Mouse (Mus musculus) kidney, adult 18-20 months (tissue): ENCODE measurements at regions not wholly inside any gene's neighbourhood (a gene's known extent, or its start where the extent isn't known, plus 50 kb on each side); places are given as distances from the start of the nearest gene placed in this dataset.

Experiments
- DNase-seq: peaks from one replicate; pipeline ENCODE4 v3.0.0; 2021

DNA sequence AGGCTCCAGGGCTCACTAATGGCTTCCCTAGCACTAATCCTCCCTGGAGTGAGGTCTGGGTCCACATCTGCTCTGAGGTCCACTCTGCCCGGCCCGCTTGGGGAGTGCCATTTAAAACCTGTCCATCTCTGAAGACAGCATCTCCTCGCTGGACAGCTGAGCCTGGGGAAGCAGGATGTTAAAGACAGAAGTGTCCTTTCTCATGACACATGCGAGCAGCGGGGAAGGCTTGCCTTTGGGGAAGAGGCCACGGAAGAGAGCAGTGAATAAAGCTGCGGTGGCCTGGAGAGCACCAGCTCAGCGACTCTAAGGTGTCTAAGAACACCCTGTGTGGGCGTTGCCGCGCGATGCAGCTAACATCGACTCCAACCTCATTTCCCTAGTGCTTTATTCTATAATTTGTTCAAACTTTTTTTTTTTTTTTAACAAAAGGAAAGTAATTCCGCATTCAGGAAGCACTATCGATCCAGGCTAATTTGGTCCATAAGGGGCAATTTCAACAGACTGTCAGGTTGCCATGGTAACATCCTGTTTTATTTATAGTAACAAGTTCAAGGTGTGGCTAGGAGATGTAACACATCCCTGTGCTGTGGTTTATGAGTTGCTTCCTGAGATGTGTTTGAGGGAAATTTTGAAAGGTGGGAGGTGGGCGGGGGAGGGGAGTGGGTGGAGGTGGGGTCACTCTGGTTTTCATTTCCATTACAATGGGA, 120.0 kb downstream of the Cartpt start:
- no peak for DNase-seq

GRCm38 (mm10) chr13:99778747-99779146, 122.1 kb downstream of the Cartpt start:
- no peak for DNase-seq

- DNase-seq: no peak
Measured at GRCm38 (mm10) chr13:99777736-99778135, 123.2 kb downstream of the Cartpt start.

GRCm38 (mm10) chr13:99765965-99766364, 134.9 kb downstream of the Cartpt start:
- DNase-seq: no peak

DNA sequence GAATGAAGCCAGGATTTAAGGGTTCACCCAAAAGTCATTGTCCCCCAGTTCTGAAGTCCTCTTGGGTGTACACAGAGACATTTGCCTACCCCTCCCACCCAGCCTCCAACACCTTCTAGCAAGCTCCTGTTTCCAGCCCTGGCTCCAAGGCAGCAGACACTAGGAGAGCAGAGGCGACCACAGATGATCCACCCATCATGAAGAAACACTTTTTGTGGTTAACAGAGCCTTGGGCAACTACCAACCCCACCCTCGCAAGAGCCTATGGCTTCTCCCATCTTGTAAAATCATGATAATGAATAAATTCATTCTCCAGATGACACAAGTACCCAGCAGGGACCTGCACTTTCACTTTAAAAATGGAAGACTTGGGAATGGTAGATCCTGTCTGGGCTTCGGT, 136.1 kb downstream of the Cartpt start:
- no peak for DNase-seq

- DNase-seq: no peak
Measured at GRCm38 (mm10) chr13:99764097-99764714, 136.7 kb downstream of the Cartpt start.

DNA sequence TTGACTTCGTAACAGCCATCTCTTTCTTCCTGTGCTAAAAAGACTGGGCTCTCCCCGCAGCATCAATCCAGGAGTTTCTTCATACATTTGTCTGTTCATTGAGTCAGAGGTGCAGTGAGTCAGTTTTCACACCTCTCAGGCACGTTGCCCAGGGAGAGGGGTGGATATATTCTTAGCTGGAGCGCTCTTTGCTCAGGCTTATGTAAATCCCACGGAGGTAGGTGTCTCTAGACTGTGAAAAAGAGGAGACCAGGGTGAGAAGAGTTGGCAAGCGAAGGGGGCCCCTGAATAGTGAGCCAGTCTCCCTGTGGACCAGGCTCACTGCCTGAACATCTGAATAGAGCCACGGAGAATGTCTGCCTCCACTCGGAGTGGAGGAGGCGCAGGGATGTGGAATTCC, 139.0 kb downstream of the Cartpt start:
- DNase-seq: no peak

DNA sequence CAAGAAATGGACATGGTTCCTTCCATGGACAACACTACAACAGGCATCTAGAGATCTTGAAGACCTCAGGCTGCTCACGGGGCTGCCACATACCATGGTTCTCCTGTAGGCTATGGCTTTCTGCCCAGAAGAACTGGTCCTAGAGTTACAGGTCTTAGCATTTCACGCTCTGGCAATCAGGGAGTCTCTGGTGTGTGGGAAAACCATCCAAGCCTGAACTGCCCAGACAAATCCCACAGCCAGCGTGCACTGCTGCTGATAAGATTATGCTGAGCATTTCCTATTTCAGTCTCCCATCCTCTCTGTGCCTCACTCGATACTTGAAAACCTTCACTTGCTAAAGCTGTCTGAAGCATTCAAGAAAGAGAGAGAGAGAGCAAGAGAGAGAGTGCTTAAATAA, 139.5 kb downstream of the Cartpt start:
- peak; percentile 15 for DNase-seq

- DNase-seq: no peak
Measured at GRCm38 (mm10) chr13:99760646-99761045, 140.2 kb downstream of the Cartpt start.

DNA sequence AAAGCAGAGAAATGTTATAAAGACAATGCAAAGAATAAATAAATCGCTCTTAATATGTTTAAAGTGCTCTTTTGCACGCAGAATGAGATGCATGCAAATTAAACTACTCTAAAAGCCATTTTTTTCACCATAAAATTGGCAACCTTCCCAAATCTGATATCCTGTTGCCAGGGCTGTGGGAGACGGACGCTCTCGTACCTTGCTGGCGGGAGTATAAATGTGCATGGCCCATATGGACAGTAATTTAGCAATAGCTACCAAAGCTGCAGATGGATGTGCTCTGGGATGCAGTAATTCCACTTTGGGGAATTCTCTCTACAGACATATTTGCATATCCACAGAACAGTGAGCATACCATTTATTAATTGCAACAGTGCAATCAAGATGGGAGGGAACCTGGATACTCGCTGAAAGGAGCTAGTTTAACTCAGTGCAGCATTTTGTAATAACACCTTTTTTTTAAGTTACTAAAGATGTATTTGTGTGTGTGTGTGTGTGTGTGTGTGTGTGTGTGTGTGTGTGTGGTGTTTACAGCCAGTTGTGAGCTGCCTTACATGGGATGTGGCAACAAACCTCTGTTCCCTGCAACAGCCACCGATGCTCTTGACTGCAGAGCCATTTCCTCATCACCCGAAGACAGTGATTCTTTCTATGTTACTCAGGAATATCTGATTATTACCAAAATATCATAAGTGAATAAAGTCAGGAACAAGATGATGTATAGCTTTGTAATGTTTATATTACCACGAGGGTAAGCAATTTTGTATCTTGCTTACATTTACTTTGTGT, 141.4 kb downstream of the Cartpt start:
- DNase-seq: no peak

GRCm38 (mm10) chr13:99754701-99755100, 146.2 kb downstream of the Cartpt start:
- no peak for DNase-seq

DNA sequence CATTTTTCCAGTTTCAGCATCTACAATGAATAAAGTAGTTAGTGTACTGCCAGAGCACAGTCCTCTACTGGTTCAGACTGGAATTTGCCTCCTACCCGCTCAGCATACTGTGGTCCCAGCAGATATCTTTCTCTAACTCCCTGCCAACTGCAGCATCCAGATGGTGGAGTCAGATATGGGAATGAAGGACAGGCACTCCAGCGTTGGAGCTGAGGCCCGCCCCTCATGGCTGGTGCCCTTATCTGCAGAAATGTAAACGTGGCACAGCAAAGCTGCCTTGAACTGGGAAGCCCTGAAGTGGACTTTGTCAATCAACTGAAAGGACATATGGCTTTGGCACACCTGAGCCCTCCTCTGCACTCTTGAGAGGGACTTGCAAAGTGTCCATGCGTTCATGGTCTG, 146.6 kb downstream of the Cartpt start:
- DNase-seq: no peak

- no peak for DNase-seq
Measured at GRCm38 (mm10) chr13:99753526-99753925, 147.4 kb downstream of the Cartpt start.

- no peak for DNase-seq
Measured at GRCm38 (mm10) chr13:99750729-99751128, 150.2 kb downstream of the Cartpt start.

- no peak for DNase-seq
Measured at GRCm38 (mm10) chr13:99749342-99749741, 151.5 kb downstream of the Cartpt start.

DNA sequence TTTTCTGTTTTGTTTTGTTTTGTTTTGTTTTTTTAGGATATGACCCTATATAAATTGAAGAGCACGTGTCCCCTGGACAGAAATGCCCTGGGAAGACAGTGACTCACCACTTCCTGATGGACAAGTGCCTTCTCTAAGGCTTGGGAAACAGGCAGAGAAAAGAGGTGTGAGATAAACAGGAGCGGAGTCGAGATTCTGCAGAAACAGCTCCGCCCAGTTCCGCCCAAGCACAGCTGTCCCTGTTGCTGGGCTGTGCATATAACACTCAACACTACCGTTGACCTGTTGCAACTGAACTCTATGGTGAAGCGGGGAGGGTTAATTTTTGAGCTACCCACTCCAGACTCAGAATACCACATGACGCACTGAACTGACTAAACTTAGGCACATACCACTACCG, 152.8 kb downstream of the Cartpt start:
- no peak for DNase-seq

DNA sequence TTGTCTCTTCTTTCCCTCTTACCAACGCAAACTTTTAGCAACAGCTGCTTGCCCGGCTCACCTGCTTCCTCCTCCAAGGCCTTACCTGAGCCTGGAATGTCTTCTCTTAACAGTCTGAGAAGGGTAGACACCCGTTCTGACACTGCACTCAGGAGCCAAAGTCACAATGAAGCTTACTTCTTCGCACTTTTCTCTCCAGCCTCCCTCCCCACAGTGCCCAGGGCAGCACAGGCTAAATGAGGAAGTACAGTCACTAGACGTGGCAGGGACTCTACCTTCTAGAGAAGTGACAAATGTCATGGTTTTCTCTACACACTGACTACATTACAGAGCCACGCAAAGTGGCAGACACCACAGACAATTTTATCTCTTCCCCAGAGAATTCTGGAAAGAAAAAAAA, 155.4 kb downstream of the Cartpt start:
- DNase-seq: no peak

- DNase-seq: no peak
Measured at GRCm38 (mm10) chr13:99744790-99745120, 156.1 kb downstream of the Cartpt start.

- DNase-seq: no peak
Measured at GRCm38 (mm10) chr13:99743952-99744789, 156.7 kb downstream of the Cartpt start.

DNA sequence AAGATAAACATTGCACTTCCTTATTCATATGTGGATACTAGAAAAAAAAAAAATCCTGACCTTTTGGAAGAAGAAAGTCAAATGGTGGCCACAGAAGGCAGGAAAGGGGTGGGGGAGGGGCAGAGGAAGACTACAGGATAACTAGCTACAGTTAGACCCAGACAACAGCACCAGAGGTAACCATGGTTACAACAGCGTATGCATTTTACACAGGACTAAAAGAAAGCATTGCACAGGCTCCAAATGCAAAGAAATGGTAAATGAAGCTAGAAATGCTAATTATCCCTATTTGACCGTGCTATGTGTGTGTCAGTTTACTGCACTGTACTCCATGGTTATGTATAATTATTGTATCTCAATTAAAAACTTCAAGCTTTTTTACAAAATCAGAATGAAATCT, 158.4 kb downstream of the Cartpt start:
- DNase-seq: no peak

DNA sequence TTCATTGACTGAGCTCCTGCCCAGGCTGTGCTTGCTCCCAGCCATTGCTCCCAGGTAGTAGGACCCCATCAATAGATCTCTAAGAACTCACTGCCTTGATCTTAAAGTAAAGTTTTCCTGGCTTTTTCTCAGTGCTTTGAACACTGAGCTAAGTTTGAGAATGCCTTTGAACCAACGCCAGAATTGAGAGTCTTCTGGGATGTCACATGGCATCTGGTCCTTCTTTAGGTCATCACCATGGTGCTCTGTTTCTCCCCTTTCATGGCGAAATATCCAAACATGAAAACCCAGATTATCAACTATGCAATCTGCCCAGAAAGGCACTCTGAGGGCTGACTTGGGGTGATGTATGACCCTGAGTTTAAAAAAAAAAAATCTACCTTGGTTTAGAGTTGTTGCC, 158.9 kb downstream of the Cartpt start:
- DNase-seq: no peak

- DNase-seq: no peak
Measured at GRCm38 (mm10) chr13:99739420-99739819, 161.5 kb downstream of the Cartpt start.

DNA sequence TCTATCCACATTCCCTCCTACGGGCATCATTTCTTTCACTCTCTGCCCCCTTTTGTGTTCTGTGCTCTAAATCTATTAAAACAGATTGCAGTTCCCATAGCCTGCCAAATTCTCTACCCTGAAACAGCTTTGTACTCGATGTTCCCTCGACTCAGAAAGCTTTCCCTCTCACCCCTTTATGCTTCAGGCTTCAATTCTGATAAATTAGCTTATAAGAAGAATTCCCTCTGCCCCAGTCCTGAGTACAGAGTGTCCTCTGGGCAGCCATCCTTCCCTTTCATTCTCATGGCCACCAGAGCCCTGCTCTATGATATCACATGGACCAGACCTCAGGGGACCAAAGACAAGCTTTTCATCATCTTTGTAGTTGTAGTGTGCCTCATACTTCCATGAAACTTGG, 163.6 kb downstream of the Cartpt start:
- DNase-seq: no peak
